Mouse (Mus musculus) liver (tissue): ENCODE data around the gene Mettl8.
A peak's percentile ranks its signal among the peaks of the same experiment; 100 is the strongest.

Experiments
- DNase-seq: peaks from one replicate; pipeline ENCODE4 v3.0.0-alpha.2; 2020; ENCODE audit warnings: mixed read lengths

Mettl8 gene

GRCm38 (mm10) chr2:71055300-71056114 is at the start of gene Mettl8, which contains the start of gene Dcaf17:
Gene Mettl8 (minus strand): TSS chr2:71055583.
Gene Dcaf17 (plus strand): TSS chr2:71055328.
- peak; percentile 97 for DNase-seq

- DNase-seq = no peak
Measured at GRCm38 (mm10) chr2:71104696-71105095, 49.3 kb upstream of the Mettl8 start.

- no peak for DNase-seq
Measured at GRCm38 (mm10) chr2:71103292-71103680, 47.9 kb upstream of the Mettl8 start.

- no peak for DNase-seq
Measured at GRCm38 (mm10) chr2:71102621-71103291, 47.4 kb upstream of the Mettl8 start.

GRCm38 (mm10) chr2:71096170-71096569 is 40.8 kb upstream of the Mettl8 start:
- peak; percentile 66 for DNase-seq

GRCm38 (mm10) chr2:71090660-71091445 is 35.5 kb upstream of the Mettl8 start:
- DNase-seq = peak; percentile 63

- no peak for DNase-seq
Measured at GRCm38 (mm10) chr2:71089766-71090165, 34.4 kb upstream of the Mettl8 start.

- DNase-seq = no peak
Measured at GRCm38 (mm10) chr2:71083454-71084193, 28.2 kb upstream of the Mettl8 start.

GRCm38 (mm10) chr2:71082416-71082815 is 27.0 kb upstream of the Mettl8 start:
- DNase-seq = no peak

- DNase-seq = no peak
Measured at GRCm38 (mm10) chr2:71073828-71074227, 18.4 kb upstream of the Mettl8 start.

- DNase-seq = no peak
Measured at GRCm38 (mm10) chr2:71073330-71073729, 17.9 kb upstream of the Mettl8 start.

- DNase-seq = no peak
Measured at GRCm38 (mm10) chr2:71071601-71072000, 16.2 kb upstream of the Mettl8 start.

GRCm38 (mm10) chr2:71056115-71056835 is 892 bp upstream of the Mettl8 start:
- no peak for DNase-seq

- no peak for DNase-seq
Measured at GRCm38 (mm10) chr2:71054716-71055115, 667 bp downstream of the Mettl8 start.

- no peak for DNase-seq
Measured at GRCm38 (mm10) chr2:71050511-71050910, 4.9 kb downstream of the Mettl8 start.

- DNase-seq = no peak
Measured at GRCm38 (mm10) chr2:71048896-71049295, 6.5 kb downstream of the Mettl8 start.

- DNase-seq = no peak
Measured at GRCm38 (mm10) chr2:71046751-71047320, 8.5 kb downstream of the Mettl8 start.

- DNase-seq = no peak
Measured at GRCm38 (mm10) chr2:71046151-71046550, 9.2 kb downstream of the Mettl8 start.

- DNase-seq = peak; percentile 63
Measured at GRCm38 (mm10) chr2:71039522-71040121, 15.8 kb downstream of the Mettl8 start.

- no peak for DNase-seq
Measured at GRCm38 (mm10) chr2:71037447-71037846, 17.9 kb downstream of the Mettl8 start.

GRCm38 (mm10) chr2:71033987-71034386 is 21.4 kb downstream of the Mettl8 start:
- no peak for DNase-seq
